Mouse (Mus musculus): Measurements from ENCODE around the gene Wnt3a. TPM values are rescaled to one million over a fixed set of nuclear protein-coding genes. Genes with fewer than 3 reads are reported as not detected.
A peak's percentile ranks its signal among the peaks of the same experiment; 100 is the strongest.

Gene Wnt3a
- total RNA-seq (2021), result not detected in 2 replicates
- long read RNA-seq, result 0 reads

DNA sequence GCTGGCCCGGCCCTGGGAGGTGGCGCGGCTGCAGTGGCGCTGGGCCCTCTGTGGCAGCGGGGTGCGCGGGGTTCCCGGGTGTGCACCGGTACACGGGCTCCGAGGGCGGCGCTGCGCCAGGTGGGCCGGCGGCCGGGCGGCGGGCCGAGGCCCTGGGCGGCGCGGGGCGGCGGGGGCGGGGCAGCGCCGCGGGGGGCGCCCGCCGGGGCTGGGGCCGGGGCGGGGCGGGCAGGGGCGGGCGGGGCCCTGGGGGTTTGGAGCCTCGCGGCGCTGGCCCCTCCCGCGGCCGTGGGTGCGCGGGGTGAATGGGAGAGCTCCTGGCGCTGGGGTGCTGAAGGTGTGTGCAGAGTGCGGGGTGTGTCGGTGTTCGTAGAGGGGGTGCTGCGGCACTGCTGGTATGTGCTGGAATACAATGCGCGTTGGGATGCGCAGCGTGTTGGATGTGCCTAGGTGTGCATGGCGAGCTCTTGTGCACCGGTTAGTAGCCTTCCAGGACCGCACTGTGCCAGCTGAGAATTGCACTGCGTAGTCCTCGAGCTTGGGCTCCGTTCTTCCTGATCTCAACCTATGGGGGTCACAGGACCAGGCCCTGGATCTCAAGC lies at the start of gene Wnt3a:
Gene Wnt3a (minus strand): TSS at position 51 of the 602 bp plus-strand sequence.
- no peak for DNase-seq

DNA sequence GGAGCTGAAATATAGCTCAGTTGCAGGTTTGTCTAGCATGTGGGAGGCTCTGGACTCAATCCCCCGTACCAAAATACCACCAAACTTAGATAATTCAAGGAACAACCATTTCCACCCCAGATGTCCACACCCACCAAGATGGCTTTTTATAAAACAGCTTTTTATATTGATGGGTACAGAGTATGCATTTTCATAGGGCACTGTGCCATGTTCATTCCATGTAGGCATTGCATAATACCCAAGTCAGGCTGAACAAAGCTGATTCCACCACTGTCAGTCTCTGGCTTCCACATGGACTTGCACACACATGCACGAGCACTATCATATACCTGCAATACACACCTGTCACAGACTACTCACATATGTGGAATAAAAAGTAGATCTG lies 48.2 kb upstream of the Wnt3a start:
- no peak for DNase-seq

DNA sequence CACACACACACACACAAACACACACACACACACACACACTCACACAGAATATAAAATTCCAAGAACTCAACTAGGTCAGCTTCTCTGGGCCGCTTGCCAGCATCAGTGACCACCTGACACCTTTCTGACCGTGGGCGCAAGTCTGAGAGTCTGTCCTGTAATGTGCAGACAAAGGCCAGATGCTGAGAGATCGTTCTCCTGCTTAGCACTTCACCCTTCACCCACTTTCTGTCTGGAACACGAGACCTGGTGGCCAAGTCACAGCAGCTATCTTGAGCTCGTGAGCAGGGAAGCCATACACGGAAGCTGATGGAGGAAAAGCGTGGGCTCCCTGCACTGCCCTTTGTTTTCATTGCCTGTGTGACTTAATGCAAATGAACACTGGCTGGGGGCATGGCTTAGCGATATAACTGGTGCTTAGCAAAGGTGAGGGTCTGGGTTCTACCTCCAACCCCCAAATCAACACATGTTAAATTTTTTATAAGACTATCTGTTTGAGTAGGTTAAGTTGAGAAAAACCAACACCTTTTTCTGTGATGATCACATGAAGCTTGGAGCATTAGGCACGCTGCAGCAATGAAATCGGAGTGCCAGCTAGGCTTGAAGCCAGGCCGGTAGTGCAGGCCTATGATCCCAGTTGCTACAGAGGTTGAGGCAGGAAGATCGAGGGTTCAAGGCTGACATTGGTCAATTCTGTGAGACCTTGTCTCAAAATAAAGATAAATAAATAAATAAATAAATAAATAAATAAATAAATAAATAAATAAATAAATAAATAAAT lies 47.6 kb upstream of the Wnt3a start:
- no peak for DNase-seq

DNA sequence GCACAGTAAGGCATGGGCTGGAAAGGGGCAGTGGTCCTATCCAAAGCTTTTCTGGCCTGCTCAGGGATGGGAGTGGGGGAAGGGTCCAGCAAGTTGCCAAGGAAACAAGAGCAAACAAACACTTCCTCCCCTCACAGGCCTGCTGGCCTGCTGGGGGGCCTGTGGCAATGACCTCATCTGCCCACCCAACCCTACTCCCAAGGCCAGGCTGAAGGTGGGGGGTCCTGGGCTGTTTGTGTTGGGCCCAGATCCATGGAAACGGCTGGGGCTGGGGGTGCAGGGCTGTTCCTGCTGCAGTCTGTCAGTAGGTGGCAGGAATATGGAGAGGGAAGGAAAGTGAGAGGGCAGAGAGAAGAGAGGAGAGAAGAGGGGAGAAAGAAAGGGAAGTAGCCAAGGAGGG lies 45.8 kb upstream of the Wnt3a start:
- DNase-seq, result no peak

DNA sequence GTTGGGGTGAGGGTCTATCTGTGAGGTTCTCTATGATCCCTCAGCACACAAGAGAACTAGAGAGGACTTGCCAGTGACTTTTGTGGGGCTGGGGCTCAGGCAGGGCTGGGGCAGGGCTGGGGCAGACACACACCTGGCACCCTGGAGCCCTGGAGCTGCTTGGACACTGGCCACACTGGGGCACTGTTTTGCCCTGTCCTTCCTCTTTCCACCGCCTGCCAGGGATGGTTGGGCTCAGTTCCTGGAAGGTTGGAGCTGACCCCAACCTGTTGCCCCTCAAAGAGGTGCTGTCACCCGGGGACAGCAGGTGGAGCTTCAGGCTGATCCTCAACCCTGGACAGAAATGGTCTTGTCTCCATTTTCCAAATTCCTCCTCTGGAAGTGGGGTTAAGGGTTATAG lies 45.4 kb upstream of the Wnt3a start:
- DNase-seq, result no peak

DNA sequence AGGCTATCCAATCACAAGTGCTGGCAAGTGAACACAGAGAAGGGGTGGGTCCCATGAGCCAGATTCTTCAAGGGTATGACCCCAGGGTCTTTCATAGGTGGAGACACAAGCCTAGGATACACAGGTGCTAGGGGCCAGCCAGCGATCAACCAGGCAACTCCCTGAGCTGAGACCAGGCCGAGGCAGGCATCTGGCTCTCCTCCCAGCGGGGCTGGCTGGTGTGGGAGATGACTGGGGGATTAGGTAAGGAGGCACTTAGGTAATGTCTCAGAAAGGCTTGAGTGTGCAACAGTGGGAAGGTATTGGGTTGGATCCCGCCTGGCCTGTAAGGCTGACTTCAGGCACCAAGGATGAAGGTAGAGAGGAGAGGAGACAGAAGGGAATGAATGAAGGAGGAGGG lies 44.6 kb upstream of the Wnt3a start:
- no peak for DNase-seq

DNA sequence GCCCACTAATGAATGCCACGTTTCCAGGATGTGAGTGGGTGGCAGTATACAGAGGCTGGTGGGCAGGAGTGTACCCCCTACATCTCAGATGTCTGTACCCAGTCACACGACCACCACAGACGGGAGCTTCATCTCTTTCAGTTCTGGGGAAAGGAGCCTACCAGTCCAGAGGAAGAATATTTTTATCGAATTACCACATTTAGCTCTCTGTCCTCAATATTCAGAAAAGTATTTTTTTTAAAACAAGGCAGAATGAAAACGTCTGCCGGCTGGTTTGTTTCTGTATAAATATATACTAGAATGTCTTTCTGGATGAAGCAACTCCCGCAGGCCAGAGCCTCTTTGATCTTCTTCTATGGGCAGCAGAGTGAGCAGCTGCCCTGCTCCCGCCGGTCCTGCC lies 42.4 kb upstream of the Wnt3a start:
- no peak for DNase-seq

DNA sequence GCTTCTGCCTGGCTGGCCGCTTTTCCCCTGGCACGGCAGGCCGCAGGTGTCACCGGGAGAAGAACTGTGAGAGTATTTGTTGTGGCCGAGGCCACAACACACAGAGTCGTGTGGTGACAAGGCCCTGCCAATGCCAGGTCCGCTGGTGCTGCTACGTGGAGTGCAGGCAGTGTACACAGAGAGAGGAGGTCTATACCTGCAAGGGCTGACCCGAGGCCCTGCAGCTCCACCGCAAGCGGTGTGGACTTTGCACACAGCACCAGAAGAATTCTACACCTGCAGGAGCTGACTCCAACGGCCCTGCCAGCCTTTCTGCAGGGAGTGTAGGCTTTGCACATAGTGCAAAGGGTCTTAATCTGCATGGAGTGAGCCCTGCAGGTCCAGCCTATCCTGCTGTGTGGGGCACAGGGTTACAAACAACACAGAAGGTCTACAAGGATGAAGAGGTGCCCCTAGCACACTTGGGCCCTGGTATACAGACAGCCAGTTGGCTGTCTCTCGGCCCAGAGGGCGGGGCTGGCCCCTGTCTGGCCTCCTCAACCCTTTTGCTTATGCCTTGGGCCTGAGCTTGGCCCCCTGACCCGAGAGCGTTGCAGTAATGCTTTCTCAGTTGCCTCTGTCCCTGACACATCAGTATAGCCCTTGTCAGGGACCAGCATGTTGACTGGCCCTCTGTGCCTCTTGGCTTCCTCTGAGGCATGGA lies 40.8 kb upstream of the Wnt3a start:
- no peak for DNase-seq

DNA sequence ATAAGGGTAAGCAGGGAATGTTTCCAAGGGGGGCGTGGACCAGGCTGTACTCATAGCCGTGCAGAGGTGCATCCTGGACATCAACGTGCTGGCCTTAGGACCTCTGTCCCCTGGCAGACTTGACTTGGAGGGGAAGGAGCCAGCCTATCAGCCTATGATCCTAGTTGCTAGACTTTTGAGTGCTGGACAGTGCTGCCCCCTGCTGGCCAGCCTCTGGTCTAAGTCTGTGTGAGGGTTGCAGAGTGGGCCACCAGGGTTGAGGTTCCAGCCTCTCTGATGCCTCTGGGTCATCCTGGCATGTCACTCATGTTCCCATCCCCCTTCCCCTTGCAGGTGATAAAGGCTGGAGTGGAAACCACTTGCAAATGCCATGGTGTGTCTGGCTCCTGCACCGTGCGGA lies 40.0 kb upstream of the Wnt3a start:
- peak; percentile 66 for DNase-seq

DNA sequence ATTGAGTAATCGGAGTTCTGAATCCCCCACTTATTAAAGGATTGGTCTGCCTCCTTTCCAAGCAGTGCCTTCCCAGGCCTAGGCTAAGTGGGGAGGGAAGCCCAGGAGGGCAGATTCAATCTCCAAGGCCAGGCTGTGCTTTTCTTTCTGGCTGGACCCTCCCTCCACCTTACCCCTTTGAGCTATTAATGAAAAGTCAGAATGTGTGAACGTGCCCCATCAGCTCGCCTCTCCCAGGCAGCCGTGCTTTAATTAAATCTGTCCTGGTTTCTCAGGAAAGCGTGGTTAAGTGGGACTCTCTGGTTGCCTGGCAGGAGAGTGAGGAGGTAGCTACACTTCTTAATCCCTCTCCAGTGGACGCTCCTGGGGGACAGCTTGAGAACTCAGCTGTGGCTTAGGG lies 39.1 kb upstream of the Wnt3a start:
- DNase-seq, result no peak

DNA sequence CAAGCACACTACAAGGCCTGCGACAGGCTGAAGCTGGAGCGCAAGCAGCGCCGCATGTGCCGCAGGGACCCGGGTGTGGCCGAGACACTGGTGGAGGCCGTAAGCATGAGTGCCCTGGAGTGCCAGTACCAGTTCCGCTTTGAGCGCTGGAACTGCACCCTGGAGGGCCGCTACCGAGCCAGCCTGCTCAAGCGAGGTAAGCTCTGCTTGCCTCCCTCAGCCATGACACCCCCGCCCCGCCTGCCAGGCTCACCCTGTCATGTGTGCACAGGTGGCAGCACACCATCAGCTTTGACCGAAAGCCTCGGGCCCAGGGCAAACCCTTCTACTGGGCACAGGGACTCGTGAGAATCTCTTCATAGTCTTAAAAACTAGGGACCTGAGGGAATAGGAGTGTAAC lies 37.1 kb upstream of the Wnt3a start:
- no peak for DNase-seq

DNA sequence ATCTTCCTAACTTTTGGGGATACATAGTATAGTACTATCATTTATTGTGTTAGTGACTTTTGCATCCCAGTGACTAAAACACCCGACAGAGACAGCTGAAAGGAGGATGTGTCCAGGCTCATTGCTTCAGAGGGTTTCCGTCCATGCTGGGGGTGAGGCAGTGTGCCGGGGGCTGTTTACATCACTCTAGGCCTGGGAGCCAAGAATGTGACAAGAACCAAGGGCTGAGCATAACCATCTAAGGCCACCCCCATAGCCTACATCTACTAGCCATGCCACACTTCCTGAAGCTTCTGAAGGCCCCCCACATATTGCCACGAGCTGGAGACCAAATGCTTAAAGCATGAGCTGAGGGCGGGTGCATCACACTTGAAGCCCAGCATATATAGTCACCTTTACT lies 34.2 kb upstream of the Wnt3a start:
- DNase-seq, result no peak

DNA sequence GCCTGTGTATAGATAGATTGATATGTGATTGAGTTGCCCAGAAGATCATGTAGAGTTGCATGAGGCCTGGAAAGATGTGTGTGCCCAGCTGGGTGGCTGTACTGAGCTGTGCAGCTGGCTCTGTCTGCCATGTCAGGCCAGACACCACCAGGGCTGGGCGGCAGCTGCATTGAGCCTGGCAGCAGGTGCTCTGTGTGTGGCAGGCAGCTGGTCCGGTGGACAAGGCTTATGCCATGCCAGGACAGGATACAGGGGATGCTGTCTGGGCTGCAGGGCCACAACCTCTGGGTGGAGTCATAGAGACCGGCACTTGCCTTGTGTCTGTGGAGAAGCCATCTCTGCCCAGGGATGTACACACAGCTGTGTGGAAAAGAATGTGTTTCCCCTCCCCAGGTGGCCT lies 32.4 kb upstream of the Wnt3a start:
- no peak for DNase-seq

DNA sequence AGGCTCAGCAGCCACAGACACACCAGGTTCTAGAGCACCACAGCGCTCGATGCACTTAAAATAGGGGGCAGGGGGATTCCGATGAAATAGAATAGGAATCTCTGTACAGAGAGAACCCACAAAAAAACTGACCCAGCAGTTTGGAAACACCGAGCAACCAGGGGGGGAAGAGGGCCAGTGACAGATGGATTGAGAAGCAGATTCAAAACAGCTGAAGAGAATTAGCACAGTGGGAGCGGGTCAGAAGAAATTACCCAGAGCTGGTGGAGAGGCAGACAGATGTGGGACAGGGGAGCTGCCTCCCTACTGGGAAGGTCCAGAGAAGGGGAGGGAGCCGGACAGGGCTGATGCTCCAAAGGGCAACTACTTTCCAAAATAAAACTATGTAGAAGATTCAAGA lies 26.0 kb upstream of the Wnt3a start:
- no peak for DNase-seq

DNA sequence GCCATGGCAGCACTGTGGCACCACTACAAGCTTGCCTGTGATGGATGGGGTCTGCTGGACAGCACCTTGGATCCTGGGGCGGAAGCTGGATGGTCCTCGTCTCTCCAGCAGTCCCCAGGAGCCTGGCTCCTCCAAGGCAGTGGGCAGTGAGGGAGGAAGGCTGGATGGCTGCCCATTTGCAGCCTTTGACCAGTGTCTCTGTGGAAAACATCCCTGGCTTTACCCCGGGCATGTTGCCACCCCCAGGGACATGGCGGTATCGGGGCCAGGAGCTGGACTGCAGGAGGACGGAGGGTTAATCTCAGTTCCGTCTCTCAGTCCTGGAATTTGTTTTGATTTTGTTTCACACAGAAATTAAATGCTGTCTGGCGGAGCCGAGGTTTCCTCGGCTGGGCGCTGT lies 23.4 kb upstream of the Wnt3a start:
- DNase-seq, result no peak

DNA sequence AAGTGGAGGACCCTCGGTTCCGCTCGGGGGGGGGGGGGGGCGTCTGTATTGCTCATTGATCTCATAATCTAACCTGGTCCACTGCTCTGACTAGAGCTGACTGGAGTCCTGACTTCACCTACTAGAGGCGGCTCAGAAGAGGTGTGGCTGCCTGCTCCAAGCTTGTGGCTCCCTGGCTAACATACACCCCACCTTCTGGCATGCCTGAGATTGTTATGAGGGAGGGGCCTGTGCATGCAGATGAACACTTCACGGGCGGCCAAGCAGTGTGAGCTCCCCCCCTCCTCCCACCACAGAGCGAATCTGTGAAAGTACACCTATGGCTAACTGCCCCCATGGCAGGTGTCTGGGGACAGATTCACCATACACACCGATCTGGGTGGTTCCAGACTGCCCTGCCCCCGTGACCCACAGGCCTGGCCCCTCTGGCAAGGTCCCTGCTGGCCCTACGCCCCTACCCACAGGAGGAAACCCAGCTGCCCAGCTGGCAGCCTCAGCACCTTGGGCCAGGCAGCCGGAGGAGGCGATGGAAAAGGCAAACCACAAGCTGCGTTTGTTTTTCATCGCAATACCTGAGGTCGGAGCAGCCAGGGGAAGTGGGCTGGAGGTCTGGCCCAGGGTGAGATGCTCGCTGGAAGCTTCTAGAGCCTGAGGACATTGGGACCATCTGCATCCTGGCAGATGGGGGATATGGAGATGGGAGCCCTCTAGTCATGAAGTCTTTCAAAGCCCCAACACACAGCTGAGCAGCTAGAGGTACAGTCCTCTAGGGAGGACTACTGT lies 22.7 kb upstream of the Wnt3a start:
- no peak for DNase-seq

DNA sequence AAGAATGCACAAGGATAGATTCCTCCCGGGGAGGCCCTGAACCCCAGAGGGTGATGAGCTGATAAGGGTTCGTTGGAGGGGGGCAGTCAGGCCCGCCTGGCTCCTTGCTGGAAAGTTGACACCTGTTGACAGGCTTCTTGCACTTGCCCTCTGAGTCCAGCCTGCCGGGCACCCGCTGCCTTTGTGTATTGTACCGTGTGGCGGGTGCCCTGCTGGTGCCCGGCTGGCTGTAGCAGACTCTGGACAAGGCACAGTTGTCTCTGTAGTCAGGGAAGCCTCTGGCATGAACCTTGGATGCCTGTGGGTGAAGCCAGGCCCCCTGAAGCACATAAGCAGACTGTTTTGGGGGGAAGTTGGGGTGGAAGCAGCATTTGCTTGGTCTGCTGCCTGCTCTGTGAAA lies 21.9 kb upstream of the Wnt3a start:
- no peak for DNase-seq

DNA sequence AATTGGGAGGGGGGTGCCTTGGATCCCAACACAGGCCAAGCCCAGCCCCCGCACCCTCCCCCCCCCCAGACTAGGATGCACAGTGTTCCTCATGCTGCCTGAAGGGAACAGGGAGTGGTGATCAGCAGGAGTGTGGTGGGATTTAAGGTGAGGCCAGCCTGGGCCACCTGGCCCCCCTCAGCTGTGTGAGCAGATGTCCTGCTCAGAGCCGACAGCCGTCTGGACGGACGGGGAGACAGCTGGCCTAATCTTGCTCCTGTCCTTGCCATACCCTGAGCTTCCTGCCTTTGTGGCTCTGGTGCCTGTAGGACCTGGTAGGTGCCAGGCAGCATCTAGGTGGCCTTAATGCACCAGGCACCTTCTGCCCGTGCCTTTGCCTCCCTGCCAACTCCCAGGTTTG lies 21.5 kb upstream of the Wnt3a start:
- DNase-seq, result no peak

DNA sequence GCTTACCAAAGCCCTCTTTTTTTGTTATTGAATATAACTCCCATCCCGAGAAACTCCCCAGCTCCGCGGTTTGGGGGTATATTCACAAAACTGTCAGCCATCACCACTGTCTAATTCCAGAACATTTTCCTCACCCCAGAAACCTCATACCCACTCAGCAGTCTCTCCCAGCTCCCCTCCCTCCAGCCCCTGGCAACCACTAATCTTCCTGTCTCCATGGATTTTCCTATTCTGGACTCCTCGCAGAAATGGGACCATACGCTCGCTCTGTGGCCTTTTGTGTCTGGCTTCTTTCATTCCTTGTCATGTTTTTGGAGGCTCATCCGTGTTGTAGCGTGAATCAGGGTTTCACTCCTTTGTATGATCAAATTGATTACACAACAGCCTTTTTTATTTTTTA lies 19.4 kb upstream of the Wnt3a start:
- no peak for DNase-seq

DNA sequence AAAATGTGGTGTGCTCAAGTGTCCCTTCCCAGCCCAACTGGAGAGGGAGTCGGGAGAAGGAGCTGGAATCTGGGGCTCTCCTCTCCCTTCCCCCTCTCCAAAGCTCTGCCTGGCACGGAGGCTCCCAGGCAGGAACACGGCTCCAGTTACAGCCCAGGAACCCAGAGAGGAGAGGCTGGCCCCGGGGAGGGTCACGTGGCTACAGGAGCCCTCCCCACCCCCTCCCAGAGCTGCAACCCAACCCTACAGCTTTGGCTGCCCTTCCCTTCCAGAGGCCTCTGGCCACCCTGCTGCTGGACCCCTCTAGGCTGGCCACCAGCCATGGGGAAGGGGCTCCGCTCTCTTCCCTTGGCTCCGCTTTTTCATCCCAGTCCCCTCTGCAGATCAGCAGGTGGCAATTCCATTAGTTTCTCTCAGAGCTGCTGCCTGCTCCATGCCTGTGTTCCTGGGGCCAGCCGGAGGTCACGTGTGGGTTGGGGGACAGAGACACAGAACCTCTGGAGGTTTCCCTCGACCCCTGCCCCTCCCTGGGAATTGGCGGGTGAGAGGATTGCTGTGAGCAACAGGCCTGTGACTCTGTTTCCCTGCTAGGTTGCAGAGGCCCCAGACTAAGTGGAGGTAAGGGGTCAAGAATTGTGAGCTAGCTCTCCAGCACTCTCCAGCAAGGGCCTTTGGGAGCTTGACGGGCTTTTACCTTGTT lies 18.7 kb upstream of the Wnt3a start:
- DNase-seq, result no peak

DNA sequence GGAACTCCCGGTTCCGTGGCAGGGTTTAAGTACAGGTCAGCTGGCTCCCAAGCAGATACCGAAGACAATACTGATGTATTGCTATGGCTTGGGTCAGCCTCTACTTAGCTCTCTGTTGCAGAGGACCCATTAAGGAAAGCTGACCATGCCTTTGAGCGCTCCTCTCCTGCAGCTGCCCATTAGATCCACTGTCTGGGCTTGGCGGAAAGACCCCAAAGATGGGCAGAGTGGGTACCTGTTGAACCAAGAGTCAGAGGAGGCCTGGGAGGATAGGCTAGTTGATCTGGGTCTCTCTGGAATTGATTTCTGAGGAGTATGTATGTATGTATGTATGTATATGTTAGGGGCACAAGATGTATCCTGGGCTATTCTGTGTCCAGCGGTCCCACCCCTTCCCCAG lies 18.1 kb upstream of the Wnt3a start:
- DNase-seq, result no peak

DNA sequence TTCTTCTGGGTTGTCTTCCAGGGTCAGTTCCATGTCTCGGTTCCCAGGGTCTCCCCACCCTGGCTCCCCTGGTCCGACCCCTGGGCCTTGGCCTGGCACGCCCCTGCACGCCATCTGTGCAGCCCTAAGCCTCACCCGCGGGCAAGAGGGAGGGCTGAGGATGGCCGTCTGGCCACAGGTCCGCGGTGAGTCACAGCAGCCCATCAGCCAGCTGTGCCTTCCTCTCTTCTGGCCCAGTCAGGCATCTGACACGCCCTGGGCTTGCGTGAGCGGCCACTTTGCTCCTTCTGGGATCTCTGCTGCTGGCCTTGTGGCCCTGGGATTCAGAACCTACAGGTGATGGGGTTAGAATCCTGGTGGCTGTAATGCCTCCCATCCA lies 17.6 kb upstream of the Wnt3a start:
- DNase-seq, result no peak

Measured in adrenal gland, postnatal 25 days (tissue).